Mouse (Mus musculus) R1 (cell line): ENCODE measurements at regions not wholly inside any gene's neighbourhood (a gene's known extent, or its start where the extent isn't known, plus 50 kb on each side); places are given as distances from the start of the nearest gene placed in this dataset.

ENCODE experiments used
- DNase-seq: peaks from one replicate; pipeline ENCODE4 v3.0.0-alpha.2; 2018; ENCODE audit warnings: low read depth, low spot score

- no peak for DNase-seq
Measured at GRCm38 (mm10) chr16:62681880-62682279, 104.7 kb downstream of the Nsun3 start.

- no peak for DNase-seq
Measured at GRCm38 (mm10) chr16:62676815-62677214, 109.8 kb downstream of the Nsun3 start.

GRCm38 (mm10) chr16:62657383-62657782 lies 129.2 kb downstream of the Nsun3 start:
- DNase-seq, result no peak

DNA sequence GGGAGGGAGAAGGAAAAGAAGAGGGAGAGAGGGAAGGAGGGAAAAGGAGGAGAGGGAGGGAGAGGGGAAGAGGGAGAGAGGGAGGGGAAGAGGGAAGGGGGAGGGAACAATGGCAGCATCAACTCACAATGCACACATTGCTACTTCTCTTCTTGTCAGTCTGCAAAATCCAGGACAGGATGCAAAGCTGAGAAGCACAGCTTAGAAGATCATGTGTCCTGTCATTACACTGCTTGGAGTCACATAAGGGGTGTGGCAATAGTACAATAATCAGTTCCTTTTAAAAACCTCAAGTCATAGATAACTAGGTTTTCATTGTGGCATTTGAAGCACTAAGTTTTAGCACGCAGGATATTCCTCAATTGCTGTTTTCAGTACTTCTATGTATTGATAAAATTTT lies 132.2 kb downstream of the Nsun3 start:
- no peak for DNase-seq

GRCm38 (mm10) chr16:62653817-62654216 lies 132.8 kb downstream of the Nsun3 start:
- no peak for DNase-seq

- no peak for DNase-seq
Measured at GRCm38 (mm10) chr16:62652769-62653465, 133.7 kb downstream of the Nsun3 start.

DNA sequence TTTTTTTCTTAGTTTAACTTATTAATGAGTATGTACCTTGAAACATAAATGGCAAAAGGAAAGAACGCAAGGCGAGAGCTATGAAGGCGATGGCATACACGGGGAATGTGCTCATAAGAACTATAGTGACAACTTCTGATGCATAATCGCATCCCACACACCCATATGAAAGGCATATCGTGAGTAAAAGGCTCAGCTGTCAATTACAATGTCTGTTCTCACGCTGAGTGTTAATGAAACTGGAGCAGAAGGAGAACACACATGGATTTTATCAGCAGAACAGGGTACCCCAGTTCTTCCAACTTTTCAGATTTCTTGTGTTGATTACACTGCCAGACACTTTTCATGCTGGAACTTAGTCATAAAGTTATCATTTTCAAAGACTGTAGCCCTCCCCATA lies 135.8 kb downstream of the Nsun3 start:
- DNase-seq, result no peak

DNA sequence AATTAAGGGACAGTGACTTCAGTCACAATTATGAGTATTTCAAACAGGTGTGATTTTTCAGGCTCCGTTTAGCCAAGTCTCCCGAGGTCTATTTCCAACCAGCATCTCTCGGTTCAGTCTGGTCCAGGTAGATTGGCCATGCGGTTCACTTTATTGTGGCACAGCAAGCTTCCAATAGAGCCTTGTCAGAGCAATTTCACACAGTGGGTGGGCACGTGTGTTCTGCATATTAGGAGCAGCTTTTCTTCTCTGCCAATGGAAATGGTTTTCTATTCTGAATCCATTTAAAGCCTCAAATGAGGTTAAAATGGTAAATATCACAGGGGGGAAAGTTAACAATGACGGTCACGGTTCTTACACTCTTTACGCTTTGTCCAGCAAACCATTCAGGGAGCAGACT lies 138.3 kb downstream of the Nsun3 start:
- no peak for DNase-seq

GRCm38 (mm10) chr16:62646113-62646512 lies 140.5 kb downstream of the Nsun3 start:
- peak; percentile 31 for DNase-seq

GRCm38 (mm10) chr16:62642859-62643403 lies 143.7 kb downstream of the Nsun3 start:
- no peak for DNase-seq

- no peak for DNase-seq
Measured at GRCm38 (mm10) chr16:62623938-62624337, 162.7 kb downstream of the Nsun3 start.

- DNase-seq, result no peak
Measured at GRCm38 (mm10) chr16:62610873-62611272, 175.7 kb downstream of the Nsun3 start.

DNA sequence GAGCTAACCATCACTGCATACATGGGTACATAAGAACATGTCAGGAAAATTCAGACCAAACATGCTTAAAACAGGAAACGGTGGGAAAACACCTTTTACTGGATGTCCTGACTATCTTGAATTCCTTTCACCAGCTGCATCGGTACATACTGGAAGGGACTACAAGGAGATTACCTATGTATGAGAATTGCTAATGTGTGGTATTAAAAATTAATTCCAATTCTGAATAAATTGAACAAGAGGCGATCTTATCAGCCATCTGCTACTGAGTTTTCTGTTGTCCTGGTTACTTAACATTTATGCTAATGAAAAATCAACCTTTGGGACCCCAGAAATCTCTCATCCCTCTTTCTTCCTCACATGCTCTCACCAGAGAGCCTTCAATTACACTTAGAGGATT lies 178.0 kb downstream of the Nsun3 start:
- no peak for DNase-seq

DNA sequence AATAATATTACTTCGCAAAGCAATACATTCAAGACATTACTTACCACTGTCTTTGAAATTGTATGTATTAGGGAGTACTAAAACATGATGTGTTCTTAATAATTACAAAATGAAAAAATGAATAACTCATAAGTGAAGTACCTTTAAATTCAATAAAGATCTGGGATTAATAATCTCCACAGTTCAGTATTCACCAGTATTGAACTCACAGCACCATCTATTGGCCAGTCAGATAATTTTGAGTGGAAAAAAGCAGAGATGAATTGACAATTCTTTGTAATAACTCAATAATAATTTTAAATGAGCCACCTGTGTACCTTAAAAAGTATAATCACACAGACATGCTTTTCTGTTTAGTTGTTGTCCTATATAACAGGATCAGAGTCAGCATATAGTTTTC lies 180.7 kb downstream of the Nsun3 start:
- DNase-seq, result no peak

- peak; percentile 40 for DNase-seq
Measured at GRCm38 (mm10) chr16:62562051-62562450, 224.6 kb downstream of the Nsun3 start.

DNA sequence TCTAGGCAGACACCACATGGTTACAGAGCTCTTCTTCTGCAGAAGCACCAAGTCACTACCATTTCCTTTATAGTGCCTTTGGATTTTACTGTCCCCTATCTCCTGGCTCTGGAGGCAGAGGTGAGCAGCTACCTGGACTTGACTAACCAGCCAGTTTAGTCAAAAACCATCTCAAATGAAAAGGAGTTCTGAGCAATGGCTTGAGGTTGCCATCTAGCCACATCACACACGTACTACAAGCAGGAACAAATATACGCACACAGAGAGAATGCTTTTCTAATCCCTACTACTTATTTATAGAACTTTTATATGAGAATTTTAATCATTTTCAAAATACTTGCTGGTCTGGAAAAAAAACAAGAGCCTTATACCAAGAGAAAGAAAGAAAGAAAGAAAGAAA lies 243.5 kb downstream of the Nsun3 start:
- DNase-seq, result no peak

- DNase-seq, result no peak
Measured at GRCm38 (mm10) chr16:62537730-62538479, 248.7 kb downstream of the Nsun3 start.

DNA sequence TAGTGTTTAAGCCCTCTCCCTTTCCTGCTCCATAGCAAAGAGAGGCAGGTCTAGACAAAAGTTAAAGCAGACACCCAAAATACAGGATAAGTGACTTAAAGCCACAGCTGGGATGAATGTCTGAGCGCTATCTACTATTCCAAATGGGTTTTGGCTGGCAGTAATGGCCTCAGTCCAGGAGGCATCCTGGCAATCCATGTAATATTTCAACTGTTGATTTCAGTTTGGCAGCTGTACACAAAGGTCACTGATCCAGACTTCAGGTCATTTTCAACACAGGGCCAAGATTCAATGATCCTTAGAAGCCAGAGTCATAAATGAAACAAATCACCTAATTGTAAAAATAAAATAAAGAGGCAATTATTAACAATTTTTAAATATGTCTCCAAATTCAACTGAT lies 277.3 kb downstream of the Nsun3 start:
- no peak for DNase-seq

- DNase-seq, result peak; percentile 23
Measured at GRCm38 (mm10) chr16:62506725-62507482, 279.7 kb downstream of the Nsun3 start.

- no peak for DNase-seq
Measured at GRCm38 (mm10) chr16:62500870-62501269, 285.7 kb downstream of the Nsun3 start.

- no peak for DNase-seq
Measured at GRCm38 (mm10) chr16:62500334-62500733, 286.3 kb downstream of the Nsun3 start.

DNA sequence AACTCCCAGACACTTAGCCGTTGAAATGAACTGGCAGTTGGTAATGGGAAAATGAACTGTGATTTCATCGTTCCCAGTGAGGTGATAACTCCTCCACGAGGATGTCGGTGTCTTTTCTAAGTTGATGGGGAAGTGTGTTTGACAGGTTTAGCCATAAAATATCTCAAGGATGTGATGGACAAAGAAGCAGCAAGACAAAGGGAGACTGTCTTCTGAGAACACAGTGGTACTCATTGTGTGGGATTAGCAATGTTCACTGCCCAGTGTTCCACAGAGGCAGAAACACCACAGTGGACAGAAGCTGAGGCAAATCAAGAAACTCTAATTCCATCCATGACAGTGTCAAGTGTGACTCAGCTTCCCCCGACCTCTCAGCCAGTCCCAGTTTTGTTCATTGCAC lies 287.9 kb downstream of the Nsun3 start:
- DNase-seq, result no peak
